Mouse (Mus musculus): ENCODE measurements around the gene Defb20. TPM values are rescaled to one million over a fixed set of nuclear protein-coding genes. Genes with fewer than 3 reads are reported as not detected.

Defb20 gene
- polyA plus RNA-seq, 1 experiment from 2014 or later: not detected

DNA sequence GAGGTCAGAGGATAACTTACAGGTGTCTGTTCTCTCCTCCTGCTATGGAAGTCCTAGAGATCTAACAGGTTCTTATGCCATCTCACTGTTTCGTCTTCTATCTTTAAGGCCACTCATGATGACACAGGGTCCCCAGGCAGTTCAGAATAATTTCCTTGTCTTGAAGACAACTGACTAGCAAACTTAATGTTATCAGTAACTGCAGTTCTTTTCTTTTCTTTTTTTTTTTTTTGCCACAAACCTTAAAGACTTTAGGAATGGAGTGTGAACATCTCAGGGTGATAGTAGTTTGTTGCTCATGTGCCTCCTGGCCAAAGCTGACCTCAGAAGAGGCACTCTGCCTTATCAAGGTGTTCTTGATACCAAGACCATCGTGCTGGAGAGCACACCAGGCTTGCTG, 30.2 kb upstream of the Defb20 start:
- Histone ChIP-seq H3K4me1 (ENCODE audit: control insufficient read depth, low read depth, low read length) (no peaks in the 10 kb centered on the region), H3K27ac (ENCODE audit: low read length) (no peak overlapping the region), H3K36me3 (ENCODE audit: control insufficient read depth, insufficient read depth) (no peaks in the 10 kb centered on the region), H3K27me3 (ENCODE audit: control insufficient read depth, insufficient read depth, low read depth, low read length) (no peaks in the 10 kb centered on the region), H3K4me2 (ENCODE audit: low read depth, low read length) (no peak overlapping the region), H3K9me3 (replicated peaks; ENCODE audit: control insufficient read depth, low read length) (no peaks in the 10 kb centered on the region), H3K9ac (ENCODE audit: low read depth, low read length) (no peak overlapping the region), H3K4me3 (ENCODE audit: low read depth, low read length) (no peak overlapping the region)
- WGBS (ENCODE audit: insufficient replicate concordance): 14% methylated on average over 2 of the region's 2 CpGs
- no peak for ATAC-seq (ENCODE audit: low read depth)

DNA sequence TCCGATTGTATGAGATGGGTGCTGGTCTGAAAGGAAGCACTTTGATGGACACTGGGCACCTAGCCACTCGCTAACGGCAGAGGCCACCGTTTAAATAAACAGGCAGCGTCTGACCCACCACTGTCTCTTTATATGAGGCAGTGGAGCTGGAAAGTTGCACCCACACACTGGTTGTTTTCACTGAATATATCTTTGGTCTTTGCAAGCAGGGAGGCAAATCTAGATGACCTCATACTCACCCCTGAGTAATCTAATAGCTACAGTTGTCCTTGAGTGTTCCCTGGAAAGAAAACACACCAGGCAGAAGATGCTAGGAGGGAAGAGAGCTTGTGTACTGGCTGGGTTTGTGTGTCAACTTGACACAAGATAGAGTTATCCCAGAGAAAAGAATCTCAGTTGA, 29.4 kb upstream of the Defb20 start:
- no peaks in the 10 kb centered on the region for H3K4me1 ChIP-seq (ENCODE audit: control insufficient read depth, low read depth, low read length)
- no peak for ATAC-seq (ENCODE audit: low read depth)
- H3K9me3 ChIP-seq (replicated peaks; ENCODE audit: control insufficient read depth, low read length): no peaks in the 10 kb centered on the region
- H3K27me3 ChIP-seq (ENCODE audit: control insufficient read depth, insufficient read depth, low read depth, low read length): no peaks in the 10 kb centered on the region
- no peak overlapping the region for H3K4me3 ChIP-seq (ENCODE audit: low read depth, low read length)
- H3K36me3 ChIP-seq (ENCODE audit: control insufficient read depth, insufficient read depth): no peaks in the 10 kb centered on the region
- no peak overlapping the region for H3K9ac ChIP-seq (ENCODE audit: low read depth, low read length)
- H3K4me2 ChIP-seq (ENCODE audit: low read depth, low read length): no peak overlapping the region
- H3K27ac ChIP-seq (ENCODE audit: low read length): no peak overlapping the region
- WGBS (ENCODE audit: insufficient replicate concordance): 43% methylated on average over 5 of the region's 5 CpGs

DNA sequence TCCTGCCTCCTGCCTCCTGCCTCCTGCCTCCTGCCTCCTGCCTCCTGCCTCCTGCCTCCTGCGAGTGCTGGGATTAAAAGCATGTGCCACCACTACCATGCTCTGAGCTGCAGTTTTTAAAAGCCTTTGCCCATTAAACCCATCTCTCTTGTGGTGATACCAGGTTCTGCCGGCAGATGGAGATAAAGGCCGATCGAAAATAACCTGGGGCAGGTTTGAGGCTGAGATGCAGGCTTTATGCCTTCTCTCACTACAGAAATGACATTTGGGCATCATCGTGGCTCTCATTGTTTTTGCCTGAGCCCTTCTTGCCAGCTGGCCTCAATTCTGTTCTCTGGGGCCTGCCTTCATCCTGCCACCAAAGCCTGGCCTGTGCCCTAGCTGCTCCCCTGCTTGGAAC, 26.6 kb upstream of the Defb20 start:
- Histone ChIP-seq H3K9me3 (replicated peaks; ENCODE audit: control insufficient read depth, low read length) (no peaks in the 10 kb centered on the region), H3K4me3 (ENCODE audit: low read depth, low read length) (no peak overlapping the region), H3K27me3 (ENCODE audit: control insufficient read depth, insufficient read depth, low read depth, low read length) (no peaks in the 10 kb centered on the region), H3K27ac (ENCODE audit: low read length) (no peak overlapping the region), H3K36me3 (ENCODE audit: control insufficient read depth, insufficient read depth) (no peaks in the 10 kb centered on the region), H3K4me2 (ENCODE audit: low read depth, low read length) (no peak overlapping the region), H3K4me1 (ENCODE audit: control insufficient read depth, low read depth, low read length) (no peaks in the 10 kb centered on the region), H3K9ac (ENCODE audit: low read depth, low read length) (no peak overlapping the region)
- 2% methylated on average over 5 of the region's 5 CpGs for WGBS (ENCODE audit: insufficient replicate concordance)
- no peak for ATAC-seq (ENCODE audit: low read depth)

DNA sequence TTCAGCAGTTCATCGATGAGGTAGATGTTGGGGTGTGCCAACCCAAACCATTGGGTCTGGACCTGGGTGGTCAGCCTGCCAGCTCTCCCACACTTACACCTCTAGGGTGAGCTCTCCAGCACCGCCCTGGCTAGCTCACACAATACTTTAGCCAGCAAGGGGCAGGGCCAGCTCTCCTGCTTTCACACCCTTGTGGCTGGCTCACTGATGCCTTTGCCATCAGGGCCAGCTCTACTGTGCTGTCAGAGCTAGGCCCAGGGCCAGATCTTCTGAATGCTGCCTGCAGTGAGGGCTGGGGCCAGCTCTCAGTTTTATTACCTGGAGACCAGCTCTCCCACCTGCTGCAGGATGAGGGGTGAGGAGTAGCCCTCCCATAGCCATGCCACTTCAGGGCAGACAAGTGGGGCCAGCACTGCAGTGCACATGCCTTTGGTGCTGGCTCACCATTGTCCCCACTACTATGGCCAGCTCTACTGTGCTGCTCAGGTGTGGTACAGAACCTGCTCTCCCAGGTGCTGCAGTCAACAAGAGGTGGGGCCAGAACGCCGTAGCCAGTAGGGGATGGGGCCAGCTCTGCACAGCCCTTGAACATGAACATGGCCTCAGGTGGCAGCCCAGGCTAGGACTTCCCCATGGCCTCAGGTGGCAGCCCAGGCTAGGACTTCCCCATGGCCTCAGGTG, 24.6 kb upstream of the Defb20 start:
- Histone ChIP-seq H3K27me3 (ENCODE audit: control insufficient read depth, insufficient read depth, low read depth, low read length) (no peaks in the 10 kb centered on the region), H3K9ac (ENCODE audit: low read depth, low read length) (no peak overlapping the region), H3K36me3 (ENCODE audit: control insufficient read depth, insufficient read depth) (no peaks in the 10 kb centered on the region), H3K4me2 (ENCODE audit: low read depth, low read length) (no peak overlapping the region), H3K4me3 (ENCODE audit: low read depth, low read length) (no peak overlapping the region), H3K9me3 (replicated peaks; ENCODE audit: control insufficient read depth, low read length) (no peaks in the 10 kb centered on the region), H3K4me1 (ENCODE audit: control insufficient read depth, low read depth, low read length) (no peaks in the 10 kb centered on the region), H3K27ac (ENCODE audit: low read length) (no peak overlapping the region)
- 66% methylated on average over 4 of the region's 4 CpGs for WGBS (ENCODE audit: insufficient replicate concordance)
- no peak for ATAC-seq (ENCODE audit: low read depth)

DNA sequence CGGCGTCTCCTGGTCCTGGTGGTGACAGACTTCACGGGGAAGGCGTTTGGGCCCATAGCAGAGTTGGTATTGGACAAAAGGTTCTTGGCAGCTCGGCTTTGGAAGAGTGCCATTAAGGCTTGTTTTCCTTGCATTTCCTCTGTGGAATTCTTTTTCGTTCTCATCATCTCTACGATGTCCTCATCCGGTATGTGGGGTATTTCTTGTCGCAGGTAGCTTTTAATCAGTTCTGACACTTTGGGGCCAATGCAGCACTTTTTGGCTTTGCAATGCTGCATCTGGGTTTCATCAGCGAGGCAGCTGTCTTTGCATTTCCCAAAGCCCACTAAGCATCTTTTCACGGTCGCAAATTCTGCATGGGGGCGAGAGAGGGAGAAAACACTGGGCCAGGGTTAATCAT, 17.6 kb upstream of the Defb20 start:
- H3K4me3 ChIP-seq (ENCODE audit: low read depth, low read length): no peak overlapping the region
- H3K9me3 ChIP-seq (replicated peaks; ENCODE audit: control insufficient read depth, low read length): no peaks in the 10 kb centered on the region
- 61% methylated on average over 13 of the region's 13 CpGs for WGBS (ENCODE audit: insufficient replicate concordance)

DNA sequence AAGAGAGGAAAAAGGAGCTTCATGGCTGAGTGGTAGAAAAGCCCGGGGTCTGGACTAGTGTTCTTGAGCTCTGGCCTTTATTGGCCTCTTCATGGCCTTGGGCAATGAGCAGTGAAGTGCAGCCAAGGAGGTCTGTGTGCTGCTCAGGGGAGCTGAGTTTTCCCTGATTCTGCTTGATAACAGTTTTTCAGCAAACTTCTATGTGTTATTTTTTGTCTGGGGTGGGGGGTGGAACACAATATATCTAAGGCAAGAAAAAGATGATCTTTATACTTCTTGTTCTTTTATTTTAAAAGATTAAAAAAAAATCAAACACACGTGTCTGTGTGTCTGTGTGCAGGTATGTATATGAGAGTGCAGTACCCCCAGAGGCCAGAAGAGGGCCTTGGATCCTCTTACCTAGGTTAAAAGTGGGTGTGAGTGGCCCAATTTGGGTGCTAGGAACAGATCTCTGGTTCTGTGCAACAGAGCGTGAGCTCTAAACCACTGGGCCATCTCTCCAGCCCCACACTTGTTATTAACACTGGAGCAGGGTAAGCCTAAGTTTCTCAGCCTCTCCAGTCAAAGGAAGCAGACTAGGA, 12.2 kb upstream of the Defb20 start, which contains the start of gene Defb23:
Gene Defb23 (minus strand): TSS at position 51 of the 581 bp plus-strand sequence.
- WGBS (ENCODE audit: insufficient replicate concordance): 60% methylated on average over 3 of the region's 3 CpGs
- no peaks in the 10 kb centered on the region for H3K4me1 ChIP-seq (ENCODE audit: control insufficient read depth, low read depth, low read length)
- H3K27ac ChIP-seq (ENCODE audit: low read length): no peak within 1 kb of the TSS
- H3K27me3 ChIP-seq (ENCODE audit: control insufficient read depth, insufficient read depth, low read depth, low read length): no peaks in the 10 kb centered on the region
- no peak within 1 kb of the TSS for H3K4me2 ChIP-seq (ENCODE audit: low read depth, low read length)
- H3K4me3 ChIP-seq (ENCODE audit: low read depth, low read length): no peak within 1 kb of the TSS
- no peaks in the 10 kb centered on the region for H3K9me3 ChIP-seq (replicated peaks; ENCODE audit: control insufficient read depth, low read length)
- no peaks in the 10 kb centered on the region for H3K36me3 ChIP-seq (ENCODE audit: control insufficient read depth, insufficient read depth)
- no peak within 1 kb of the TSS for H3K9ac ChIP-seq (ENCODE audit: low read depth, low read length)
- ATAC-seq (ENCODE audit: low read depth): no peak

More for the DNA sequence above, 17.6 kb upstream of the Defb20 start:
- Histone ChIP-seq H3K9ac (ENCODE audit: low read depth, low read length) (no peak overlapping the region), H3K4me2 (ENCODE audit: low read depth, low read length) (no peak overlapping the region), H3K36me3 (ENCODE audit: control insufficient read depth, insufficient read depth) (no peaks in the 10 kb centered on the region), H3K4me1 (ENCODE audit: control insufficient read depth, low read depth, low read length) (no peaks in the 10 kb centered on the region), H3K27me3 (ENCODE audit: control insufficient read depth, insufficient read depth, low read depth, low read length) (0 out of 2 replicates have a peak, but pooled peaks cover 2% of the 10 kb centered on the region), H3K27ac (ENCODE audit: low read length) (no peak overlapping the region)
- ATAC-seq (ENCODE audit: low read depth): no peak

DNA sequence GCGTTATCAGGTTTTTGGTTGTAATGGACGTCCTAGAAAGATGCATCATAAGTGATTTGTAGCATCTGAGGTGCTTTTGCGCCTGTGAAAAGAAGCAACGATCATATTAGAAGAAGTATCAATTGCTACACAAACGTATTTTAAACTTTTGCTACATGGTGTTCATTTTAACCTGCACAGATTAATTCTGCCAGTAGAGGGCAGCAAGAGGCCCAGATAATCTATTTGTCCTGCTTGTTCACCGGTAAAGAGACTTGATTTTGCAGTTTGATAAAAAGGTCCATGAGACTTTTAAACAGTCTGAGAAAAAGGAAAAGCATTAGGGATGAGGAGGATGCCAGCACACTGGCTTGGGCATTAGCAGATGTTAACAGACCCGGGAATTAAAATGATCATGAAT, 5.9 kb upstream of the Defb20 start:
- ATAC-seq (ENCODE audit: low read depth): no peak
- 23% methylated on average over 7 of the region's 7 CpGs for WGBS (ENCODE audit: insufficient replicate concordance)
- no peaks in the 10 kb centered on the region; the same call in 1 of the 2 replicates for H3K27me3 ChIP-seq (ENCODE audit: control insufficient read depth, insufficient read depth, low read depth, low read length)

DNA sequence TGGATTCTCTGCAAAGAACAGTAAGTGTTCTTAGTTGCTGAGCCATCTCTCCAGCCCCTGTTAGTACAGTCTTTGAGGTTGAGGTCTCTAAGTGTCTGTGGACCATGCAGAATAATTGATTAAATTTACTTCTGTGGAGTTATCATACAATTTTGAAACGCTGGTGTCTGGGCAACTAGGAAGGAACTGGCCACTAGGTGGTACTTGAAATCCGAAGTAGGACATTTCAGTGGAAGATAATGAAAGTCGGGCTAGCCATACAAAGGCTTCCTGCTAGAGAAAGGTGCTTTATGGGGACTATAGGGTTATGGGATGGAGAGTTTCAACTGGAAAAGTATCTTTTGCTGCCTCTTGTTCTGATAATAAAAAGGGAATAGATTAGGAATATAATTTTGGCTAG, 4.4 kb upstream of the Defb20 start:
- no peak overlapping the region for H3K27ac ChIP-seq (ENCODE audit: low read length)
- H3K9me3 ChIP-seq (replicated peaks; ENCODE audit: control insufficient read depth, low read length): no peaks in the 10 kb centered on the region
- H3K4me2 ChIP-seq (ENCODE audit: low read depth, low read length): no peak overlapping the region
- ATAC-seq (ENCODE audit: low read depth): no peak
- no peaks in the 10 kb centered on the region; the same call in 1 of the 2 replicates for H3K27me3 ChIP-seq (ENCODE audit: control insufficient read depth, insufficient read depth, low read depth, low read length)
- no peak overlapping the region for H3K9ac ChIP-seq (ENCODE audit: low read depth, low read length)
- WGBS (ENCODE audit: insufficient replicate concordance): 18% methylated on average over 3 of the region's 3 CpGs
- H3K4me1 ChIP-seq (ENCODE audit: control insufficient read depth, low read depth, low read length): no peaks in the 10 kb centered on the region
- H3K36me3 ChIP-seq (ENCODE audit: control insufficient read depth, insufficient read depth): no peaks in the 10 kb centered on the region
- H3K4me3 ChIP-seq (ENCODE audit: low read depth, low read length): no peak overlapping the region

More for the DNA sequence above, 5.9 kb upstream of the Defb20 start:
- H3K27ac ChIP-seq (ENCODE audit: low read length): no peak overlapping the region
- no peak overlapping the region for H3K4me3 ChIP-seq (ENCODE audit: low read depth, low read length)
- H3K4me1 ChIP-seq (ENCODE audit: control insufficient read depth, low read depth, low read length): no peaks in the 10 kb centered on the region
- H3K4me2 ChIP-seq (ENCODE audit: low read depth, low read length): no peak overlapping the region
- H3K9me3 ChIP-seq (replicated peaks; ENCODE audit: control insufficient read depth, low read length): no peaks in the 10 kb centered on the region
- H3K36me3 ChIP-seq (ENCODE audit: control insufficient read depth, insufficient read depth): no peaks in the 10 kb centered on the region
- H3K9ac ChIP-seq (ENCODE audit: low read depth, low read length): no peak overlapping the region

DNA sequence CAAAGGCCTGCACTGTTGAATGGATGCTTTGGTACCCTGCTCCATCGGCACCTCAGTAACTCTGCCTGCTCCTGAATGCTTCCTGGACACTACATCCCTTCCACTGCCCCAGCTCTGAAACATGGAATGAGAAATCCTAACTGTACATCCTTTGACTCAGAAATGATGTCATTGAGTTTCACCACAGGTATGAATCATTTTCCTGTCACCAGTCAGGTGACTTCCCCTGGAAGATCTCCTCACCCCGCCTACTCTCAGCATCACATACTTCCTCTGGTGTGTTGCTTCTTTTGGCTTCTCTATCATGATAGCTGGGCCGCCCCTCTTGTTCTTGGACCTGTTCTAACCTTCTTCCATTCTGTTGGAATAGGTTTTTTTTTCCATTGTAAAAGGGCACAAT, 4.0 kb downstream of the Defb20 start:
- H3K27ac ChIP-seq (ENCODE audit: low read length): no peak overlapping the region
- 39% methylated on average over 3 of the region's 3 CpGs for WGBS (ENCODE audit: insufficient replicate concordance)
- no peaks in the 10 kb centered on the region for H3K27me3 ChIP-seq (ENCODE audit: control insufficient read depth, insufficient read depth, low read depth, low read length)
- H3K4me3 ChIP-seq (ENCODE audit: low read depth, low read length): no peak overlapping the region
- ATAC-seq (ENCODE audit: low read depth): no peak
- no peak overlapping the region for H3K9ac ChIP-seq (ENCODE audit: low read depth, low read length)
- H3K9me3 ChIP-seq (replicated peaks; ENCODE audit: control insufficient read depth, low read length): no peaks in the 10 kb centered on the region
- no peaks in the 10 kb centered on the region for H3K36me3 ChIP-seq (ENCODE audit: control insufficient read depth, insufficient read depth)
- H3K4me2 ChIP-seq (ENCODE audit: low read depth, low read length): no peak overlapping the region
- no peaks in the 10 kb centered on the region for H3K4me1 ChIP-seq (ENCODE audit: control insufficient read depth, low read depth, low read length)

Data from liver, embryonic 16.5 days (tissue).